Mouse (Mus musculus) hindbrain, postnatal 0 days (tissue): ENCODE results near the gene Cyp2d22. TPM values are rescaled to one million over a fixed set of nuclear protein-coding genes. Genes with fewer than 3 reads are reported as not detected.
"Not testable (repeated sequence)": the region's sequence is repeated elsewhere in the genome, so short reads cannot be mapped to it uniquely, and the experiment has no call there.

Experiments used
- ATAC-seq: fragments of 200-750 bp; cut with Nextera tagmentation; 2 replicates; pipeline ENCODE4 v1.8.0; 2017; ENCODE audit warnings: mild to moderate bottlenecking, moderate TSS enrichment, moderate library complexity
- DNase-seq: peaks from one replicate; pipeline ENCODE4 v3.0.0-alpha.2; 2015; ENCODE audit warnings: low spot score
- H3K27ac ChIP-seq: fragments of 300-500 bp; sonication (generic); 2 replicates; pipeline ENCODE4 v1.5.1; 2014; ENCODE audit warnings: mild to moderate bottlenecking
- H3K27me3 ChIP-seq: fragments of 300-500 bp; sonication (generic); 2 replicates; pipeline ENCODE4 v1.6.1; 2014; ENCODE audit warnings: low read length, mixed read lengths; ENCODE audit not compliant: insufficient read depth
- H3K36me3 ChIP-seq: fragments of 300-500 bp; sonication (generic); 2 replicates; pipeline ENCODE4 v1.6.1; 2014; ENCODE audit warnings: low read length, mixed read lengths; ENCODE audit not compliant: insufficient read depth
- H3K4me1 ChIP-seq: fragments of 300-500 bp; sonication (generic); 2 replicates; pipeline ENCODE4 v1.6.1; 2014; ENCODE audit warnings: antibody characterized with exemption, low read length, mixed read lengths; ENCODE audit not compliant: insufficient read depth
- H3K4me2 ChIP-seq: fragments of 300-500 bp; sonication (generic); 2 replicates; pipeline ENCODE4 v1.6.1; 2014; ENCODE audit warnings: low read depth, mild to moderate bottlenecking, low read length, moderate library complexity, mixed read lengths
- H3K4me3 ChIP-seq: fragments of 300-500 bp; sonication (generic); 2 replicates; pipeline ENCODE4 v1.5.1; 2014; ENCODE audit warnings: low read length
- H3K9ac ChIP-seq: fragments of 300-500 bp; sonication (generic); replicated peaks from 2 replicates; pipeline ENCODE4 v1.6.1; 2014; ENCODE audit warnings: mild to moderate bottlenecking, low read length, moderate library complexity, mixed read lengths
- H3K9me3 ChIP-seq: fragments of 300-500 bp; sonication (generic); 2 replicates; pipeline ENCODE4 v1.6.1; 2016; ENCODE audit warnings: low read length, mixed read lengths
- CTCF ChIP-seq: IDR thresholded peaks from 2 replicates; pipeline ENCODE4 v1.5.1; 2016; ENCODE audit warnings: antibody characterized with exemption, control low read depth, low read depth
- WGBS: fragments of 180-500 bp; shearing (Covaris S2); extraction: QIAGEN DNeasy Blood & Tissue Kit; methylation state at CpG from one replicate; pipeline ENCODE4 v1.1.7; 2014; 5-methylcytosine and 5-hydroxymethylcytosine counted together
- polyA plus RNA-seq: library from polyadenylated mRNA; unstranded; fragments of >200 nt; fragmentation: Nextera tagmentation; extraction: Ambion mirVana; gene quantifications from 2 replicates; pipeline ENCODE4 v1.2.1, GENCODE M21; 2015
- total RNA-seq: library from RNA; depleted of rRNA; stranded (reverse); fragments of >200 nt; gene quantifications from 2 replicates; pipeline ENCODE4 v1.2.3, GENCODE M21; 2014

Gene Cyp2d22
- total and polyA plus RNA-seq, 2 experiments from 2014 or later = 3.7 to 6.1 TPM

DNA sequence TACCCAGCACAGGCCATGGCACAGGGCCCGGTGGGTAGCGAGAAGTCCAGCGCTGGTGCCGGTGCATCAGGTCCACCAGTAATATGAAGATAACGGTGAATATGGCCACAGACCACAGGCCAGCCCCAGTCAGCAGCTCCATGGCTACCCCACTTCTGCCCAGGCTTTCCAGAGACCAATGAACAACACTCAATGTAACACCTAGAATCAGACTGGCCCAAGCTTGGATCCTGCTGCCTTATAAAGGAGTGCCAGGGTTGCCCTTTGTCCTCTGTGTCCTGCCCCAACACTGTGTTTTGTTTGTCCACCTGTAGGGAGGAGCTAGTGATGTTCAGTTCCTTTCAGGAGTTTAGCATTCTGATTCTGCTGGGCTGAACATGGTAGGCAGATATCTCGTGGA, 26.9 kb upstream of the Cyp2d22 start, which contains the start of gene Cyp2d10:
Gene Cyp2d10 (minus strand): TSS at position 215 of the 400 bp plus-strand sequence.
- no peak within 1 kb of the TSS for H3K4me2 ChIP-seq
- no peak for TF ChIP-seq CTCF
- H3K9me3 ChIP-seq = no peaks in the 10 kb centered on the region
- ATAC-seq (no peak), DNase-seq (no peak)
- H3K27me3 ChIP-seq = no peaks in the 10 kb centered on the region
- 95% methylated on average over 6 of the region's 6 CpGs for WGBS
- no peak within 1 kb of the TSS for H3K9ac ChIP-seq
- H3K4me3 ChIP-seq = no peak within 1 kb of the TSS
- H3K36me3 ChIP-seq = no peaks in the 10 kb centered on the region
- no peak within 1 kb of the TSS for H3K27ac ChIP-seq
- H3K4me1 ChIP-seq = no peaks in the 10 kb centered on the region

DNA sequence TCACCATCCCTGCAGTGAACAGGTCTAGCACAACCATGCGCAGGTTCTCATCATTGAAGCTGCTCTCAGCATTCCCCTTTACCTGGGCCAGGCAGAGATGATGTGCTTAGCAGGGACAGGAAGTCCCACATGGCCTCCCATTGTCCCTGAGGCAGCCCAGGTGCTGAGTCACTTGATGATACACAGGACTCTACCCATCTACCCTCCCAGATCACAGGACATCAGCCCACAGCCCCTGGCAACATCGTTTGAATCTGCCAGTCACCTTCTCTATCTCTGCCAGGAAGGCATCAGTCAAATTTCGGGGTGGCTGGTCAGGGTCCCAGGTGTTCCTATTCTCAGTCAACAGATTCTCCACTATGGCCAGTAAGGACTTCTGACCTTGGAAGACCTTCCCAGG, 24.1 kb upstream of the Cyp2d22 start:
- Histone ChIP-seq H3K36me3 (no peaks in the 10 kb centered on the region), H3K4me3 (no peak overlapping the region), H3K9me3 (no peaks in the 10 kb centered on the region), H3K4me1 (no peaks in the 10 kb centered on the region), H3K27me3 (no peaks in the 10 kb centered on the region), H3K27ac (no peak overlapping the region), H3K4me2 (no peak overlapping the region), H3K9ac (no peak overlapping the region)
- WGBS = 84% methylated on average over 3 of the region's 3 CpGs
- TF ChIP-seq CTCF = no peak
- DNase-seq (no peak), ATAC-seq (no peak)

DNA sequence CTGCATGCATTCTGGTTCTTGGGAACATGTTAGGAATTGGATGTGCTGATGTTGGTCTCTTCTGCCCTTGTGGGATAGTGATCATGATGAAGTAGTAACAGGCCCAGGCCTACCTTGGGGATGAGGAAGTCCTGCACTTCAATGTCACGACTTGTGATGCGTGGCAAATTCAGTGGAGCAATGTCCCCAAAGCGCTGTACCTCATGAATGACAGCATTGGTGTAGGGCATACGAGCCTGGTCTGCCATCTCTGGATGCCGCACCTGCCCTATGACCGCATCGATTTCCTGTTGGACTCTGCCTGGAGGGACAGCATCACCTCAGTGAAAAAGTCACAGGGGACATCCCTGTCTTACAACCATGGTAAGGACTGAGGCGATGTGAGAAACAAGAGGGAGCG, 23.5 kb upstream of the Cyp2d22 start:
- Histone ChIP-seq H3K36me3 (no peaks in the 10 kb centered on the region), H3K4me1 (no peaks in the 10 kb centered on the region), H3K4me3 (no peak overlapping the region), H3K27me3 (no peaks in the 10 kb centered on the region), H3K9ac (no peak overlapping the region), H3K27ac (no peak overlapping the region), H3K9me3 (no peaks in the 10 kb centered on the region), H3K4me2 (no peak overlapping the region)
- ATAC-seq (no peak), DNase-seq (no peak)
- 95% methylated on average over 9 of the region's 9 CpGs for WGBS
- TF ChIP-seq CTCF = no peak

DNA sequence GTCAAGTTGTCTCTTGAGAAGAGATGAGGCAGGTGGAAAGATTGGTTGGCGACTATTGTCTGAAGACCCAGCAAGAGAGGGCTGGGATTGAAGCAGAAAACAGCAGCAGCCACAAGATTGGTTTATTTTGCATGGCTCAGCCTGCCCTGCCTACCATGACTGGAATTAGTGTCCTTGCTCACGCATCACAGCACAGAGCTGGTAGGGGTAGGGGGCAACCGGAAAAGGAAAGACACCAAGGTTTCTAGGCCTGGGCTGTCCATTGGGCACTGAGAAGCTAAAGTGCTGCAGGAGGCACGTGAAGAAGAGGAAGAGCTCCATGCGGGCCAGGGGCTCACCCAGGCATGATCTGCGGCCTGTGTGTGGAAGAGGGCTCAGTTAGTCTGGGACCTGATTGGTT, 22.7 kb upstream of the Cyp2d22 start:
- Histone ChIP-seq H3K4me3 (no peak overlapping the region), H3K4me1 (no peaks in the 10 kb centered on the region), H3K27me3 (no peaks in the 10 kb centered on the region), H3K27ac (no peak overlapping the region), H3K9ac (no peak overlapping the region), H3K4me2 (no peak overlapping the region), H3K9me3 (no peaks in the 10 kb centered on the region), H3K36me3 (no peaks in the 10 kb centered on the region)
- ATAC-seq = no peak
- no peak for TF ChIP-seq CTCF
- DNase-seq = no peak
- 89% methylated on average over 6 of the region's 6 CpGs for WGBS

DNA sequence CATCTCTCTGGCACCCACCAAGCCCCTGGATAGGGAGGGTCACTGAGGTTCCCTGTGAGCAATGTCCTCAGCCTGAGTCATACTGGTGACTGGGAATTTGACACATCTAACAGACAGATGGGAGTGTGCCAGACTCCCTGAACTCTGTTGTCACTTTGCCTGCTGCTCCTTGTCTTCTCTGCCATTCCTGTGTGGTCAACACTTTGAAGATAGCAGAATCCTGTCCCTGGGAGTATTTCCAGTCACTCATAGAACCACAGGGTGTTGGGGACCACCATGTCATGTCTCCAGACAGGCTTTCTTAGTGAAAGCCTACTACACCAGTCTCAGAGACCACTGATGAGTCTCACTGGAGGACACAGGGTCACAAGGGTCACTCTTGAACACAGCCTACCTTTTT, 22.0 kb upstream of the Cyp2d22 start:
- no peak overlapping the region for H3K4me3 ChIP-seq
- no peaks in the 10 kb centered on the region for H3K27me3 ChIP-seq
- ATAC-seq (no peak), DNase-seq (no peak)
- H3K9ac ChIP-seq = no peak overlapping the region
- H3K4me2 ChIP-seq = no peak overlapping the region
- H3K36me3 ChIP-seq = no peaks in the 10 kb centered on the region
- H3K27ac ChIP-seq = no peak overlapping the region
- no peak for TF ChIP-seq CTCF
- H3K4me1 ChIP-seq = no peaks in the 10 kb centered on the region
- no peaks in the 10 kb centered on the region for H3K9me3 ChIP-seq

DNA sequence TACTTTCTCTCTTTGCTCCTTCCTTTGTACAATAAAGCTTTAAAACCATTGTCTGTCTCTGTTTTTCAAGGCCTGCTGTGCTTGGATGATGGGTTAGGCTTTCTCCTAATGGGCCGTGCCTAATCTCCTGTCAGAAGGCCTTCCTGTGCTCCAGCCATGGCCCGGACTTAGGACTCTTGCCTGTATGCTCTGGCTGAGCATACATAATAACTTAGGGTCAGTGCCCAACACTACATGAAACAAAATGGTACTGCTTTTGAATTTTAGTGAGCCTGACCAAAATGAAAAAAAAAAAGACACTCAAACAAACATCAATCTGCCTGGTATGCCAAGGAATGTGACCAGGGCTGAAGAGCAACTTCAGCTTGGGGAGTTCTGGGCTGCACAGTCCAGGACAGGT, 21.5 kb upstream of the Cyp2d22 start:
- no peak for DNase-seq
- Histone ChIP-seq H3K4me3 (no peak overlapping the region), H3K4me1 (no peaks in the 10 kb centered on the region), H3K9ac (no peak overlapping the region), H3K36me3 (no peaks in the 10 kb centered on the region), H3K27me3 (no peaks in the 10 kb centered on the region), H3K9me3 (no peaks in the 10 kb centered on the region), H3K27ac (no peak overlapping the region), H3K4me2 (no peak overlapping the region)
- 29% methylated on average over 2 of the region's 2 CpGs for WGBS
- no peak for ATAC-seq
- TF ChIP-seq CTCF = no peak

DNA sequence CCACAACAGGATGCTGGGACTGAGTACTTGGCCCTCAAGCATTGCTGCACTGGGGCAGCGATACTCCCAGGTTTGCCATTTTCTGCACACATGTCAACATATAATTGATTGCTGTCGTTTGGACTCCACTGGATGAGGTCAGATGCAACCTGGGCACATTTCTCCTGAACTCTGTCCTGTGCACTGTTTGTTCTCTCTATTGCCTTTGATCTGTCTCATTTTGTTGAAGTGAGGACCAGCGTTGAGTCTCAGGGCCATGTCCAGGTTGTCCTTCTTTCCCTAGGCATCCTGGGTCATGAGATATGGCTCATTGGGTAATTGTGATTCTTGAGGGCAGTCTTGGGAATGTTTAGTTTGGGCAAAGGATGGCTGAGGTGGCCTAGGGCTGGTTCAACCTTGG, 15.9 kb upstream of the Cyp2d22 start:
- ATAC-seq, H3K9ac ChIP-seq, H3K4me1 ChIP-seq, H3K27me3 ChIP-seq, DNase-seq, H3K4me2 ChIP-seq, H3K9me3 ChIP-seq, H3K36me3 ChIP-seq, H3K4me3 ChIP-seq, H3K27ac ChIP-seq: not testable (repeated sequence)
- 95% methylated on average over 3 of the region's 3 CpGs for WGBS

DNA sequence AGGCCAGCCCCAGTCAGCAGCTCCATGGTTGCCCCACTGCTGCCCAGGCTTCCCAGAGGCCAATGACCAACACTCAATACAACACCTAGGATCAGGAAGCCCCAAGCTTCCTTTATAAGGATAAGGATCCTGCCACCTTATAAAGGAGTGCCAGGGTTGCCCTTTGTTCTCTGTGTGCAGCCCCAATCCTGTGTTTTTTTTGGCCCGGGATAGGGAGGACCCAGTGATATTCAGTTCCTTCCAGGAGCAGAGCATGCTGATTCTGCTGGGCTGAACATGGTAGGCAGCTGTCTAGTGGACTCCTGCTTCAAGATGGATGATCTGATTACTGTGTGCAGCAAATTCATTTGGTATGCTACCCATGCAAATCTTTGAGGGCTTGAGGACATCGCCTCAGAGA, 13.9 kb upstream of the Cyp2d22 start, which contains the start of gene Cyp2d11:
Gene Cyp2d11 (minus strand): TSS at position 101 of the 400 bp plus-strand sequence.
- not testable (repeated sequence) for H3K9me3 ChIP-seq, H3K4me3 ChIP-seq, DNase-seq, H3K36me3 ChIP-seq, H3K27me3 ChIP-seq, H3K27ac ChIP-seq, H3K4me1 ChIP-seq, H3K9ac ChIP-seq, H3K4me2 ChIP-seq, ATAC-seq
- 83% methylated on average over 2 of the region's 2 CpGs for WGBS

DNA sequence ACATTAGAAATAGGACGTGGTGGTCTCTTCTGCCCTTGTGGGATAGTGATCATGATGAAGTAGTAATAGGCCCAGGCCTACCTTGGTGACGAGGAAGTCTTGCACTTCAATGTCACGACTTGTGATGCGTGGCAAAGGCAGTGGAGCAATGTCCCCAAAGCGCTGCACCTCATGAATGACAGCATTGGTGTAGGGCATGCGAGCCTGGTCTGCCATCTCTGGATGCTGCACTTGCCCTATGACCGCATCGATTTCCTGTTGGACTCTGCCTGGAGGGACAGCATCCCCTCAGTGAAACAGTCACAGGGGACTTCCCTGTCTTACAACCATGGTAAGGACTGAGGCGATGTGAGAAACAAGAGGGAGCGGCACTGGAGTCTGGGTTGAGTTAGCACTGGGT, 9.9 kb upstream of the Cyp2d22 start:
- H3K4me2 ChIP-seq, ATAC-seq, H3K4me3 ChIP-seq, H3K27ac ChIP-seq, H3K27me3 ChIP-seq, H3K36me3 ChIP-seq, DNase-seq, H3K9ac ChIP-seq, H3K4me1 ChIP-seq, H3K9me3 ChIP-seq: not testable (repeated sequence)
- 97% methylated on average over 10 of the region's 10 CpGs for WGBS
